Mouse (Mus musculus) left cerebral cortex, postnatal 10 days (tissue): ENCODE results near the gene Aqp1. TPM values are rescaled to one million over a fixed set of nuclear protein-coding genes. Genes with fewer than 3 reads are reported as not detected.
A peak's percentile ranks its signal among the peaks of the same experiment; 100 is the strongest.

Experiments
- DNase-seq, 2 experiments: peaks; one replicate each; pipeline ENCODE4 v3.0.0; 2021 to 2022; ENCODE audit warnings: low spot score in 2 of 2, mixed read lengths in 1 of 2; ENCODE audit errors: extremely low spot score in 1 of 2
- intact Hi-C: fragments of 180-260 bp; cut with DNase I; formaldehyde crosslinking; loops from one replicate; pipeline ENCODE4 v1.15.1; 2025
- total RNA-seq, 2 experiments: library from RNA; stranded (reverse); gene quantifications; 2 replicates each; pipeline ENCODE4 v1.2.3; 2021

The Aqp1 gene
- total RNA-seq, 2 experiments from 2014 or later, result 0.84 to 1.3 TPM

GRCm38 (mm10) chr6:55327326-55327725 lies 8.9 kb upstream of the Aqp1 start:
- intact Hi-C loops, result no loop called here
- no peak for DNase-seq

- intact Hi-C loops, result no loop called here
These were observed 8.1 kb upstream of the Aqp1 start for GRCm38 (mm10) chr6:55328179-55328578.

GRCm38 (mm10) chr6:55331315-55331714 lies 4.9 kb upstream of the Aqp1 start:
- intact Hi-C loops, result no loop called here

More at GRCm38 (mm10) chr6:55328179-55328578, 8.1 kb upstream of the Aqp1 start:
- no peak for DNase-seq

GRCm38 (mm10) chr6:55332100-55332772 lies 4.0 kb upstream of the Aqp1 start:
- DNase-seq, result no peak
- intact Hi-C loops, result no loop called here

More at GRCm38 (mm10) chr6:55331315-55331714, 4.9 kb upstream of the Aqp1 start:
- no peak for DNase-seq

GRCm38 (mm10) chr6:55332773-55333109 lies 3.5 kb upstream of the Aqp1 start:
- intact Hi-C loops, result no loop called here
- no peak for DNase-seq

- intact Hi-C loops, result no loop called here
- no peak for DNase-seq
These were observed 1.0 kb downstream of the Aqp1 start for GRCm38 (mm10) chr6:55337242-55337641.

GRCm38 (mm10) chr6:55338077-55338476 lies 1.8 kb downstream of the Aqp1 start:
- DNase-seq, result no peak
- intact Hi-C loops, result no loop called here

- intact Hi-C loops, result no loop called here
- DNase-seq, result no peak
These were observed 2.9 kb downstream of the Aqp1 start for GRCm38 (mm10) chr6:55338934-55339825.

- DNase-seq, result no peak
- intact Hi-C loops, result no loop called here
These were observed 5.5 kb downstream of the Aqp1 start for GRCm38 (mm10) chr6:55341688-55342087.

- intact Hi-C loops, result no loop called here
- DNase-seq, result no peak
These were observed 6.1 kb downstream of the Aqp1 start for GRCm38 (mm10) chr6:55342328-55342727.

- intact Hi-C loops, result no loop called here
- no peak for DNase-seq
These were observed 7.2 kb downstream of the Aqp1 start for GRCm38 (mm10) chr6:55343446-55343845.

GRCm38 (mm10) chr6:55344291-55345016 lies 8.2 kb downstream of the Aqp1 start:
- intact Hi-C loops, result no loop called here
- peak in 1 of 2 experiments; percentile 13 for DNase-seq

- intact Hi-C loops, result no loop called here
- DNase-seq, result peak in 1 of 2 experiments; percentile 16
These were observed 9.0 kb downstream of the Aqp1 start for GRCm38 (mm10) chr6:55345264-55345663.

- intact Hi-C loops, result no loop called here
- DNase-seq, result no peak
These were observed 10.3 kb downstream of the Aqp1 start for GRCm38 (mm10) chr6:55346491-55346890.

GRCm38 (mm10) chr6:55347711-55348571 lies 11.7 kb downstream of the Aqp1 start:
- peak in 1 of 2 experiments; percentile 15 for DNase-seq
- intact Hi-C loops, result no loop called here

- intact Hi-C loops, result no loop called here
- no peak for DNase-seq
These were observed 13.0 kb downstream of the Aqp1 start for GRCm38 (mm10) chr6:55349231-55349630.

GRCm38 (mm10) chr6:55350383-55350952 lies 14.2 kb downstream of the Aqp1 start:
- intact Hi-C loops, result loop anchor here (10.0 kb wide), 1 partner anchor 106 kb away; no protein-coding TSS in a partner anchor

GRCm38 (mm10) chr6:55351712-55352111 lies 15.5 kb downstream of the Aqp1 start:
- peak in 1 of 2 experiments; percentile 10 for DNase-seq
- intact Hi-C loops, result loop anchor here (10.0 kb wide), 1 partner anchor 107 kb away; no protein-coding TSS in a partner anchor

More at GRCm38 (mm10) chr6:55350383-55350952, 14.2 kb downstream of the Aqp1 start:
- DNase-seq, result peak in 1 of 2 experiments; percentile 8
